11 mouse cellular contexts compared by ENCODE assay signal in genomic region chr11:63134021-63134420, GRCm38 (mm10). TPM values are rescaled to one million over a fixed set of nuclear protein-coding genes. Genes with fewer than 3 reads are reported as not detected.
A peak's percentile ranks its signal among the peaks of the same experiment; 100 is the strongest.
DNase-seq lines count a peak whose midpoint lies in the region; ATAC-seq and TF ChIP-seq lines count a peak whose summit lies in the region.
"Had no signal": no experiment of that assay in that cellular context is flagged by ENCODE, and none has a peak within 500 bp of the region (broad histone marks: within the 10 kb centered on the region; RNA-seq: fewer than 3 reads in every experiment).

No protein-coding gene starts in this region.

- H3K4me2 ChIP-seq in heart, embryonic 13.5 days = peak overlapping the region; percentile 92
- peak overlapping the region; percentile 82 for H3K4me2 ChIP-seq in lung, embryonic 14.5 days
- peak overlapping the region; percentile 61 for H3K4me2 ChIP-seq in embryonic facial prominence, embryonic 14.5 days (ENCODE audit: low read depth, low read length)

- no peaks in the 10 kb centered on the region for H3K9me3 ChIP-seq in heart, embryonic 13.5 days
- H3K9me3 ChIP-seq in lung, embryonic 14.5 days (ENCODE audit: low read depth, low read length) = no peaks in the 10 kb centered on the region
- no peaks in the 10 kb centered on the region for H3K9me3 ChIP-seq in embryonic facial prominence, embryonic 14.5 days (ENCODE audit: control insufficient read depth, low read length)

- intact Hi-C loops in heart, postnatal 14 days (cut with DNase I) = loop anchor here (2.0 to 10.0 kb wide), 4 partner anchors 35 to 379 kb away; partner anchors contain the start of genes Gm10428 and Trim16

- peaks cover 19% of the 10 kb centered on the region; the same call in 1 of the 2 replicates for H3K27me3 ChIP-seq in heart, embryonic 13.5 days (replicated peaks)
- peaks cover 20% of the 10 kb centered on the region for H3K27me3 ChIP-seq in lung, embryonic 14.5 days (ENCODE audit: insufficient read depth, low read length)
- H3K27me3 ChIP-seq in embryonic facial prominence, embryonic 14.5 days (replicated peaks; ENCODE audit: control insufficient read depth, insufficient read depth, low read length) = peaks cover 8% of the 10 kb centered on the region; the same call in 1 of the 2 replicates

- peak overlapping the region; percentile 76; the same call in 1 of the 2 replicates for H3K4me3 ChIP-seq in heart, embryonic 13.5 days
- peak overlapping the region; percentile 56 for H3K4me3 ChIP-seq in lung, embryonic 14.5 days (ENCODE audit: low read depth, low read length)
- peak overlapping the region; percentile 52 for H3K4me3 ChIP-seq in embryonic facial prominence, embryonic 14.5 days (ENCODE audit: low read depth, low read length)
- H3K4me3 ChIP-seq in macrophage (ENCODE audit: inconsistent target) = peak overlapping the region; percentile 100

- H3K27ac ChIP-seq in heart, embryonic 13.5 days (replicated peaks) = no peak overlapping the region
- no peak overlapping the region for H3K27ac ChIP-seq in lung, embryonic 14.5 days (ENCODE audit: low read depth)
- H3K27ac ChIP-seq in embryonic facial prominence, embryonic 14.5 days (replicated peaks; ENCODE audit: low read depth, low read length) = no peak overlapping the region
- peak overlapping the region; percentile 96 for H3K27ac ChIP-seq in macrophage

- no peak for DNase-seq in heart, postnatal 14 days
- DNase-seq in lung, embryonic 14.5 days = no peak
- DNase-seq in lung, adult 18-20 months = no peak
- DNase-seq in embryonic facial prominence, embryonic 14.5 days (ENCODE audit: low spot score) = no peak
- no peak for DNase-seq in right cerebral cortex, postnatal 25 days
- DNase-seq in spleen, postnatal 10 days (ENCODE audit: low spot score in 2 of 2) = no peak
- DNase-seq: midbrain, embryonic 14.5 days; thymus, postnatal 36 days had no signal

- peaks cover 37% of the 10 kb centered on the region for H3K36me3 ChIP-seq in heart, embryonic 13.5 days
- peaks cover 45% of the 10 kb centered on the region for H3K36me3 ChIP-seq in lung, embryonic 14.5 days (ENCODE audit: insufficient read depth)
- H3K36me3 ChIP-seq in embryonic facial prominence, embryonic 14.5 days (ENCODE audit: control insufficient read depth, insufficient read depth, low read length) = peaks cover 36% of the 10 kb centered on the region
- H3K36me3 ChIP-seq in macrophage (ENCODE audit: inconsistent target) = peaks cover 37% of the 10 kb centered on the region

- peaks cover 83% of the 10 kb centered on the region for H3K79me2 ChIP-seq in macrophage (ENCODE audit: inconsistent target)

- no peak overlapping the region for H3K9ac ChIP-seq in heart, embryonic 13.5 days
- H3K9ac ChIP-seq in lung, embryonic 14.5 days = 0 out of 2 replicates have a peak overlapping the region, but pooled peaks have one; percentile 5
- H3K9ac ChIP-seq in embryonic facial prominence, embryonic 14.5 days (ENCODE audit: low read depth, low read length) = peak overlapping the region; percentile 75; the same call in 1 of the 2 replicates

- H3K4me1 ChIP-seq in heart, embryonic 13.5 days = peaks cover 70% of the 10 kb centered on the region
- peaks cover 37% of the 10 kb centered on the region for H3K4me1 ChIP-seq in lung, embryonic 14.5 days (ENCODE audit: insufficient read depth)
- H3K4me1 ChIP-seq in embryonic facial prominence, embryonic 14.5 days (ENCODE audit: control insufficient read depth, insufficient read depth, low read length) = peaks cover 43% of the 10 kb centered on the region

- 71% methylated on average over 5 of the region's 5 CpGs for WGBS in heart, embryonic 13.5 days
- WGBS in lung, embryonic 14.5 days = 75% methylated on average over 5 of the region's 5 CpGs
- 71% methylated on average over 5 of the region's 5 CpGs for WGBS in embryonic facial prominence, embryonic 14.5 days
- 79% methylated on average over 3 of the region's 5 CpGs for WGBS in macrophage (ENCODE audit: missing documents)

- TF ChIP-seq CTCF in lung, embryonic 14.5 days (IDR thresholded peaks at IDR 0.05; ENCODE audit: low read depth) = no peak

- no peak for ATAC-seq in heart, embryonic 13.5 days (ENCODE audit: extremely low read depth, insufficient number of reproducible peaks, low FRiP score, low TSS enrichment)
- no peak for ATAC-seq in lung, embryonic 14.5 days (ENCODE audit: insufficient read depth)
- no peak for ATAC-seq in embryonic facial prominence, embryonic 14.5 days (ENCODE audit: low read depth)

RNA-seq across cellular contexts. Expression of gene Pmp22, which starts 5.2 kb away (rescaled TPM):
- 74.1 and 78.4 TPM in 2 replicates for polyA plus RNA-seq in heart, embryonic 13.5 days (2015; fragmentation: Nextera tagmentation; extraction: Ambion mirVana)
- total RNA-seq in heart, postnatal 14 days (2021) = 10 to 100 TPM; 69.8 to 80.5 TPM
- 223 and 230 TPM in 2 replicates for polyA plus RNA-seq in lung, embryonic 14.5 days (2014; fragmentation: Nextera tagmentation; extraction: Ambion mirVana)
- polyA plus RNA-seq in embryonic facial prominence, embryonic 14.5 days (2014; fragmentation: Nextera tagmentation; extraction: Ambion mirVana) = 271 and 297 TPM in 2 replicates
- 100 to 1,000 TPM in 14 of 26 experiments, 10 to 100 TPM in 12; 22.6 to 353 (median 103) TPM for total RNA-seq in macrophage (2018; cell fraction: chromatin; rRNA removed)
- 100 to 1,000 TPM; 151 to 861 (median 432) TPM for total RNA-seq in macrophage (2018; cell fraction: cytosol; rRNA removed)
- 100 to 1,000 TPM; 123 to 812 (median 316) TPM for total RNA-seq in macrophage (2018; cell fraction: nucleus; rRNA removed)
- 533 to 609 TPM (median 558 TPM) in 3 replicates for polyA plus RNA-seq in macrophage (2018)
- total RNA-seq: hematopoietic stem cell, adult 5-6 weeks had no signal
